Mouse (Mus musculus) cortical plate, adult 2 months (tissue): ENCODE results near the gene Nedd1. TPM values are rescaled to one million over a fixed set of nuclear protein-coding genes. Genes with fewer than 3 reads are reported as not detected.

Experiments used
- H3K27ac ChIP-seq: fragments of 200-500 bp; 2 replicates; pipeline ENCODE4 v1.5.1; 2012; ENCODE audit warnings: low read length, control low read depth, inconsistent platforms; ENCODE audit not compliant: insufficient read depth
- H3K4me1 ChIP-seq: fragments of 200-500 bp; 2 replicates; pipeline ENCODE4 v1.6.1; 2011; ENCODE audit warnings: low read length; ENCODE audit not compliant: control insufficient read depth, insufficient read depth
- H3K4me3 ChIP-seq: fragments of 200-500 bp; 2 replicates; pipeline ENCODE4 v1.5.1; 2011; ENCODE audit warnings: mild to moderate bottlenecking, low read length, control low read depth; ENCODE audit not compliant: insufficient read depth
- CTCF ChIP-seq: fragments of 200-500 bp; IDR thresholded peaks from 2 replicates; pipeline ENCODE4 v1.5.1; 2011; ENCODE audit warnings: mild to moderate bottlenecking, control low read depth, low read length; ENCODE audit not compliant: insufficient read depth; ENCODE audit errors: extremely low read depth
- POLR2A ChIP-seq: fragments of 200-500 bp; IDR thresholded peaks from 2 replicates; pipeline ENCODE4 v1.6.1; 2011; ENCODE audit warnings: mild to moderate bottlenecking, low read length, control low read depth; ENCODE audit not compliant: insufficient read depth; ENCODE audit errors: extremely low read depth
- polyA plus RNA-seq: library from polyadenylated mRNA; depleted of rRNA; stranded (reverse); fragments of >200 nt; gene quantifications from 2 replicates; pipeline ENCODE4 v1.2.3, GENCODE M21; 2012; rRNA removed

The Nedd1 gene
- polyA plus RNA-seq = 3.2 TPM in 2 replicates

GRCm38 (mm10) chr10:92721771-92722619 is at the start of gene Nedd1:
Gene Nedd1 (minus strand): TSS chr10:92722420.
- Histone ChIP-seq H3K4me1 (no peaks in the 10 kb centered on the region), H3K4me3 (peak within 1 kb of the TSS; percentile 60), H3K27ac (no peak within 1 kb of the TSS)
- TF ChIP-seq POLR2A = peak; percentile 55; the same call in 1 of the 2 replicates
- no peak for TF ChIP-seq CTCF

DNA sequence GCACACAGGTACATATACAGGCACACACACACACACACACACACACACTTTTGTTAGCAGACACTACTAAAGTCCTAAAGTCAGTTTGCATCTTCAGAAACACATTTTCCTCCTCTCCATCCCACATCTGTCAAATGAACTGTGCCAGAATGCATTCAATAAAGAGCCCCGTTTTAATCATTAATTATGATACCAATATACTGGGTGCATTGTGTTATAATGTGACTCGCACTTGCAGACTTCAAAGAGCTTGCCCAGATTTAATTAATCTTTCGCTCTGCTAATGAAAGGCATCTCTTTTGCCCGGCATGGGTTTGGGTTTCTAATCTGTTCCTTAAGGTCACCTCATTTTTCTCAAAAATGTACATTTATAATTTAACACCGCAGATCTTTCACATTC is 32.1 kb upstream of the Nedd1 start:
- no peak for TF ChIP-seq CTCF
- TF ChIP-seq POLR2A = no peak
- no peaks in the 10 kb centered on the region for H3K4me1 ChIP-seq

GRCm38 (mm10) chr10:92730339-92730738 is 8.1 kb upstream of the Nedd1 start:
- TF ChIP-seq POLR2A (no peak), CTCF (no peak)
- no peak overlapping the region for H3K4me3 ChIP-seq
- no peak overlapping the region for H3K27ac ChIP-seq
- no peaks in the 10 kb centered on the region for H3K4me1 ChIP-seq

More for the DNA sequence above, 32.1 kb upstream of the Nedd1 start:
- Histone ChIP-seq H3K4me3 (no peak overlapping the region), H3K27ac (no peak overlapping the region)

DNA sequence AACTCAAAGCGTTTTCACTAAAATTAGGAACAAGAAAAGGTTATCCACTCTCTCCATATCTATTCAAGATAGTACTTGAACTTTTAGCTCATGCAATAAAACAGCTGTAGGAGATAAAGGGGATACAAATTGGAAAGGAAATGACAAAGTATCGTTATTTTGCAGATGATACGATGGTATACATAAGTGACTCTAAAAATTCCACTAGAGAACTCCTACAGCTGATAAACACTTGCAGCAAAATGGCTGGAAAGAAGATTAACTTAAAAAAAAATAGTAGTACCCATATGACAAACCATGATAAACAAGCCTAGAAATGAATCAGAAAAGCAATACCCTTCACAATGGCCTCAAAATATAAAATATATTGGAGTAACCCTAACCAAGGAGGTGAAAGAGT is 6.5 kb upstream of the Nedd1 start:
- no peak for TF ChIP-seq CTCF
- TF ChIP-seq POLR2A = no peak
- Histone ChIP-seq H3K4me3 (no peak overlapping the region), H3K27ac (no peak overlapping the region), H3K4me1 (no peaks in the 10 kb centered on the region)

- peak overlapping the region; percentile 60 for H3K4me3 ChIP-seq
- no peak for TF ChIP-seq POLR2A
- no peak for TF ChIP-seq CTCF
- H3K27ac ChIP-seq = no peak overlapping the region
- no peaks in the 10 kb centered on the region for H3K4me1 ChIP-seq
These were observed 384 bp upstream of the Nedd1 start for GRCm38 (mm10) chr10:92722620-92722988.

- TF ChIP-seq CTCF = no peak
- TF ChIP-seq POLR2A = no peak
- no peak overlapping the region for H3K4me3 ChIP-seq
- H3K4me1 ChIP-seq = no peaks in the 10 kb centered on the region
- H3K27ac ChIP-seq = no peak overlapping the region
These were observed 23.2 kb downstream of the Nedd1 start for GRCm38 (mm10) chr10:92699032-92699431.

DNA sequence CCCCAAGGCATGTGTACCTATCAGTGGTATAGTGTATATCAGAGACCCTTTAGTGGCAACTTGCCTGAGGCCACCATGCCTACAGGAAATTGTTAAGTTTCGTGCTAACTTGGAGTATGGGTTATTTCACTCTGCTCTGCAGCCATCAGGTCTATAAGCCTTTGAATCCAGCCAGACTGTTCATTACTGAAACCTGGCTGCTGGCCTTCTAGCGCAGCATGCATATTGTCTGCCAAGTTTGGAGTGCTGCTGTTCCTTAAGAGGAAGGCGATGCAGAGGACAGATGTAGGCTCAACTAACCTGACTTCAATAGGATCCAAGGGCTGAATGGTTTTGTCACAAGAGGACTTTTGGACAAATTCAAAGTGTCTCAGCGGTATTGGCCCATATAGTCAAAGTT is 47.2 kb downstream of the Nedd1 start:
- H3K4me1 ChIP-seq = no peaks in the 10 kb centered on the region
- H3K4me3 ChIP-seq = no peak overlapping the region
- TF ChIP-seq CTCF (no peak), POLR2A (no peak)
- no peak overlapping the region for H3K27ac ChIP-seq

DNA sequence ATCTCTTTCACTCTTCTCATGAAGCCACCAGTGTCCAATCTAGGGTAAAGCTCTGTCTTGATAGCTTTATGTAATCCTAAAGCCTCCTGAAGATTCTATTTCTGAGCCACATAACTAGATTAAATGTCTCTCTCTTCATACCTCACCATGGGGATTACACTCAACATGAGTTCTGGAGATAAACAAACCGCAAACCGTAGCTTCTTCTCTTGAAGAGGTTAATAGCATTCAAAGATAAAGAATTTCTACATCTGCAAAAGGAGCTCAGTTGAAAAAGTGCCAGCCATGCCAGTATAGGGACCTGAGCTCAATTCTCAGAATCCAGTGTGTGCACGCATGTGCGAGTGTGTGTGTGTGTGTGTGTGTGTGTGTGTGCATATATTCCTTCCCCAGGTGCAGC is 50.3 kb downstream of the Nedd1 start:
- H3K4me1 ChIP-seq = no peaks in the 10 kb centered on the region

GRCm38 (mm10) chr10:92665287-92665686 is 56.9 kb downstream of the Nedd1 start:
- H3K4me3 ChIP-seq = no peak overlapping the region
- TF ChIP-seq CTCF = no peak
- no peak for TF ChIP-seq POLR2A

More for the DNA sequence above, 50.3 kb downstream of the Nedd1 start:
- Histone ChIP-seq H3K4me3 (no peak overlapping the region), H3K27ac (no peak overlapping the region)
- TF ChIP-seq POLR2A (no peak), CTCF (no peak)

GRCm38 (mm10) chr10:92653266-92653665 is 69.0 kb downstream of the Nedd1 start:
- no peaks in the 10 kb centered on the region; the same call in 1 of the 2 replicates for H3K4me1 ChIP-seq
- H3K4me3 ChIP-seq = no peak overlapping the region
- TF ChIP-seq POLR2A (no peak), CTCF (no peak)
- no peak overlapping the region for H3K27ac ChIP-seq

More at GRCm38 (mm10) chr10:92665287-92665686, 56.9 kb downstream of the Nedd1 start:
- Histone ChIP-seq H3K27ac (no peak overlapping the region), H3K4me1 (no peaks in the 10 kb centered on the region)
